Mouse (Mus musculus) heart, embryonic 15.5 days (tissue): ENCODE data around the gene Socs7. TPM values are rescaled to one million over a fixed set of nuclear protein-coding genes. Genes with fewer than 3 reads are reported as not detected.

Experiments used
- ATAC-seq: fragments of 200-750 bp; cut with Nextera tagmentation; replicated peaks from 2 replicates; pipeline ENCODE4 v1.8.0; 2017; ENCODE audit warnings: low read depth, moderate TSS enrichment; ENCODE audit not compliant: insufficient number of reproducible peaks, insufficient read depth, low FRiP score
- H3K27ac ChIP-seq: fragments of 300-500 bp; sonication (generic); 2 replicates; pipeline ENCODE4 v1.5.1; 2015; ENCODE audit warnings: mild to moderate bottlenecking, inconsistent platforms
- H3K27me3 ChIP-seq: fragments of 300-500 bp; sonication (generic); 2 replicates; pipeline ENCODE4 v1.6.1; 2015; ENCODE audit warnings: inconsistent platforms
- H3K36me3 ChIP-seq: fragments of 300-500 bp; sonication (generic); 2 replicates; pipeline ENCODE4 v1.6.1; 2015; ENCODE audit warnings: mild to moderate bottlenecking, inconsistent platforms
- H3K4me1 ChIP-seq: fragments of 300-500 bp; sonication (generic); replicated peaks from 2 replicates; pipeline ENCODE4 v1.6.1; 2015; ENCODE audit warnings: inconsistent platforms
- H3K4me2 ChIP-seq: fragments of 300-500 bp; sonication (generic); 2 replicates; pipeline ENCODE4 v1.6.1; 2015; ENCODE audit warnings: inconsistent platforms, mild to moderate bottlenecking, moderate library complexity
- H3K4me3 ChIP-seq: fragments of 300-500 bp; sonication (generic); 2 replicates; pipeline ENCODE4 v1.5.1; 2015; ENCODE audit warnings: mild to moderate bottlenecking, inconsistent platforms
- H3K9ac ChIP-seq: fragments of 300-500 bp; sonication (generic); 2 replicates; pipeline ENCODE4 v1.6.1; 2015; ENCODE audit warnings: mild to moderate bottlenecking, inconsistent platforms
- H3K9me3 ChIP-seq: fragments of 300-500 bp; sonication (generic); replicated peaks from 2 replicates; pipeline ENCODE4 v1.6.1; 2016; ENCODE audit warnings: inconsistent platforms
- WGBS: fragments of 180-500 bp; shearing (Covaris S2); methylation state at CpG from one replicate; pipeline ENCODE4 v1.1.7; 2015; ENCODE audit warnings: mixed read lengths; 5-methylcytosine and 5-hydroxymethylcytosine counted together
- polyA plus RNA-seq: library from polyadenylated mRNA; unstranded; fragments of >200 nt; fragmentation: Nextera tagmentation; extraction: Ambion mirVana; gene quantifications from 2 replicates; pipeline ENCODE4 v1.2.1, GENCODE M21; 2015

Gene Socs7
- polyA plus RNA-seq, 1 experiment from 2014 or later, result 3.0 TPM

GRCm38 (mm10) chr11:97407456-97407855 lies 45.1 kb downstream of the Socs7 start:
- ATAC-seq, result no peak
- WGBS, result 62% methylated on average over 3 of the region's 3 CpGs
- Histone ChIP-seq H3K9me3 (no peaks in the 10 kb centered on the region), H3K9ac (no peak overlapping the region), H3K4me3 (no peak overlapping the region), H3K27ac (peak overlapping the region; percentile 85; the same call in 1 of the 2 replicates), H3K4me1 (peaks cover 48% of the 10 kb centered on the region), H3K27me3 (no peaks in the 10 kb centered on the region), H3K36me3 (no peaks in the 10 kb centered on the region), H3K4me2 (no peak overlapping the region)

- 1% methylated on average over 6 of the region's 6 CpGs for WGBS
- H3K4me3 ChIP-seq, result no peak overlapping the region
- ATAC-seq, result no peak
- no peaks in the 10 kb centered on the region for H3K9me3 ChIP-seq
- H3K27ac ChIP-seq, result no peak overlapping the region
- no peaks in the 10 kb centered on the region for H3K36me3 ChIP-seq
- H3K4me1 ChIP-seq, result peaks cover 48% of the 10 kb centered on the region
- no peak overlapping the region for H3K9ac ChIP-seq
- no peak overlapping the region for H3K4me2 ChIP-seq
- H3K27me3 ChIP-seq, result no peaks in the 10 kb centered on the region
Measured at GRCm38 (mm10) chr11:97408171-97408570, 45.8 kb downstream of the Socs7 start.

DNA sequence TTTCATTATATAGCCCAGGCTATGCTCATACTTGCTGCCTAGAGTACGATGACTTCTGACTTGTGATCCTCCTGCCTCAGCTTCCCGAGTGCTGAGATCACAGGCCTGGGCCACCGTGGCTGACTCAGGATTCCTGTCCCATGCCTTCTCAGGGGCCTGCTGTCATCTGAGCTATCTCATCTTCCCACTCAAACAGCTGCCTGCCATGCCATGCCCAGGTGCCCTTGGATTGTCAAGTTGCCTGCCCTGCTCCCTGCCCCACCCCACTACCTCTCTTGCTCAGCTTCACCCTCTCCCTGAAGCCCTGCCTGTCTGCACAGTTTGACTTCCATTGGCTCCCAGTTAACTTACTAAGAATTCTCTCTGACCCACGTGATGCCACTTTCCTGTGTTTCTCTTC lies 48.6 kb downstream of the Socs7 start:
- H3K27ac ChIP-seq, result 0 out of 2 replicates have a peak overlapping the region, but pooled peaks have one; percentile 61

GRCm38 (mm10) chr11:97412117-97412516 lies 49.8 kb downstream of the Socs7 start:
- H3K27ac ChIP-seq, result peak overlapping the region; percentile 82
- H3K9ac ChIP-seq, result no peak overlapping the region
- peaks cover 28% of the 10 kb centered on the region for H3K4me1 ChIP-seq
- no peak overlapping the region for H3K4me3 ChIP-seq
- peak; percentile 20 for ATAC-seq
- no peaks in the 10 kb centered on the region for H3K36me3 ChIP-seq
- H3K9me3 ChIP-seq, result no peaks in the 10 kb centered on the region
- no peak overlapping the region for H3K4me2 ChIP-seq
- WGBS, result 26% methylated on average over 3 of the region's 3 CpGs
- H3K27me3 ChIP-seq, result no peaks in the 10 kb centered on the region

More for the DNA sequence above, 48.6 kb downstream of the Socs7 start:
- peaks cover 30% of the 10 kb centered on the region for H3K4me1 ChIP-seq
- ATAC-seq, result no peak
- no peak overlapping the region for H3K4me2 ChIP-seq
- no peaks in the 10 kb centered on the region for H3K27me3 ChIP-seq
- no peaks in the 10 kb centered on the region for H3K36me3 ChIP-seq
- WGBS, result 79% methylated on average over 4 of the region's 4 CpGs
- no peak overlapping the region for H3K4me3 ChIP-seq
- H3K9ac ChIP-seq, result no peak overlapping the region
- no peaks in the 10 kb centered on the region for H3K9me3 ChIP-seq

- no peak for ATAC-seq
- H3K9me3 ChIP-seq, result no peaks in the 10 kb centered on the region
- H3K4me3 ChIP-seq, result no peak overlapping the region
- H3K36me3 ChIP-seq, result no peaks in the 10 kb centered on the region
- no peaks in the 10 kb centered on the region for H3K27me3 ChIP-seq
- WGBS, result 49% methylated on average over 10 of the region's 10 CpGs
- peak overlapping the region; percentile 4; the same call in 1 of the 2 replicates for H3K4me2 ChIP-seq
- peak overlapping the region; percentile 82 for H3K27ac ChIP-seq
- peaks cover 28% of the 10 kb centered on the region for H3K4me1 ChIP-seq
- H3K9ac ChIP-seq, result no peak overlapping the region
Measured at GRCm38 (mm10) chr11:97412808-97413347, 50.5 kb downstream of the Socs7 start.

DNA sequence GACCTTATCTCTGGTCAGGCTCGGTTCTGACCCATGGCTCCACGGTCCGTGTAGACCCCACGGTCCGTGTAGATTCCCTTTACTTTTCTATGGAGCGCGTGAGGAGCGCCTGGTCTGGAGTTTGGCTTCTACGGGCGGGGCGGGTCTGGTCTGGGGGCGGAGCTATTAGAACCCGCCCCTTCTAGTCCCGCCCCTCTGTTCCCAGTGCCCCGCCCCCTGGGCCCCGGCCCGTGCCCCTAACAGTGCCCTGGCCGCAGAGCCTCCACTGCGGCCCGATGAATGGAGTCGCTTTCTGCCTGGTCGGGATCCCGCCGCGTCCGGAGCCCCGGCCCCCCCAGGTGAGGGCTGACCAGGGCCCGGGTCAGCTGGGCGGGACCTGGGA lies 53.0 kb downstream of the Socs7 start, which contains the start of gene Arhgap23:
Arhgap23 (plus strand) TSS at position 204 of the 382 bp plus-strand sequence.
- H3K4me1 ChIP-seq, result peaks cover 45% of the 10 kb centered on the region
- H3K27me3 ChIP-seq, result no peaks in the 10 kb centered on the region
- H3K9me3 ChIP-seq, result no peaks in the 10 kb centered on the region
- peak within 1 kb of the TSS; percentile 85 for H3K27ac ChIP-seq
- H3K36me3 ChIP-seq, result no peaks in the 10 kb centered on the region
- under 1% methylated on average over 29 of the region's 29 CpGs for WGBS
- H3K9ac ChIP-seq, result peak within 1 kb of the TSS; percentile 81
- peak; percentile 88 for ATAC-seq
- peak within 1 kb of the TSS; percentile 76 for H3K4me3 ChIP-seq
- peak within 1 kb of the TSS; percentile 84 for H3K4me2 ChIP-seq

GRCm38 (mm10) chr11:97415712-97416636 lies 53.6 kb downstream of the Socs7 start:
- peak overlapping the region; percentile 84 for H3K4me2 ChIP-seq
- ATAC-seq, result peak; percentile 50
- H3K27me3 ChIP-seq, result no peaks in the 10 kb centered on the region
- H3K9ac ChIP-seq, result peak overlapping the region; percentile 81
- no peaks in the 10 kb centered on the region for H3K9me3 ChIP-seq
- H3K27ac ChIP-seq, result peak overlapping the region; percentile 85
- peaks cover 45% of the 10 kb centered on the region for H3K4me1 ChIP-seq
- H3K4me3 ChIP-seq, result peak overlapping the region; percentile 76
- 2% methylated on average over 47 of the region's 49 CpGs for WGBS
- H3K36me3 ChIP-seq, result no peaks in the 10 kb centered on the region; the same call in 1 of the 2 replicates

- Histone ChIP-seq H3K36me3 (no peaks in the 10 kb centered on the region; the same call in 1 of the 2 replicates), H3K9ac (no peak overlapping the region), H3K4me3 (peak overlapping the region; percentile 76), H3K27ac (peak overlapping the region; percentile 85), H3K4me2 (peak overlapping the region; percentile 84), H3K9me3 (no peaks in the 10 kb centered on the region), H3K4me1 (peaks cover 45% of the 10 kb centered on the region), H3K27me3 (no peaks in the 10 kb centered on the region)
- ATAC-seq, result no peak
- WGBS, result 15% methylated on average over 5 of the region's 5 CpGs
Measured at GRCm38 (mm10) chr11:97416637-97417035, 54.3 kb downstream of the Socs7 start.

DNA sequence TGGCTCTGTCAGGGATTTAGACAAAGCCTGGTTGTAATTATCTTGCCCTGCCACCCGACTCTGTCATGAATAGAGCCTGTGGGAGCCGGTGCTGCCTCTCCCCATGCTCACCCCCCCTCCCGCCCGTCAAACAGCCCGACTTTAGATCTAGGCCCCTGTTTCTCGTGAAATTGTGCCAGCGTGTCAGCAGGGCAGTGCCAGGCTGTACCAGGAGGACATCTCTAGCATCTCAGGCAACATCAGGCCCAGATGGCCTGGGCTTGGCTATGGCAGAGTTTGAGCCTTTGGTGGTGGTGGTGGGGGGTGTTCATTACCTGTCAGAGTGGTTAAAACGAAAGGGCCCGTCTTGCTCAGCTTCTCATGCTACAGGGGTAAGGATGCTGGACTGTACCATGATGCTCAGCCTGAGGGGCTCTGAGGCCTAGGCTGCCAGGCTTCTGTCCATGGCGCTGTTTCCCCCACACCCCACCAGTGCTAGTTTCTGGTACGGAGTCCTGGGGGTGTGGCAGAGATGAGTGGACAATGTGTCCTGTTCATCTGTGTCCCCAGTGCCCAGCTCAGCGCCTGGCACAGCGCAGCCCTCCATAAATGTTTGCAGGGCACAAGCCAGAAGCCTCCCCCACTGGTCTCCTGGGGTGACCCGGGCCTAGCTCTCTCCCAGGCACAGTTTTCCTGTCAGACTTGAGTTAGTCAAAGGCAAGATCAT lies 56.6 kb downstream of the Socs7 start:
- no peaks in the 10 kb centered on the region for H3K9me3 ChIP-seq
- 73% methylated on average over 14 of the region's 14 CpGs for WGBS
- peak overlapping the region; percentile 56; the same call in 1 of the 2 replicates for H3K27ac ChIP-seq
- H3K27me3 ChIP-seq, result no peaks in the 10 kb centered on the region
- no peak for ATAC-seq
- peaks cover 63% of the 10 kb centered on the region for H3K4me1 ChIP-seq
- H3K36me3 ChIP-seq, result no peaks in the 10 kb centered on the region; the same call in 1 of the 2 replicates
- H3K4me2 ChIP-seq, result no peak overlapping the region
- H3K4me3 ChIP-seq, result no peak overlapping the region
- H3K9ac ChIP-seq, result no peak overlapping the region

- Histone ChIP-seq H3K4me1 (peaks cover 69% of the 10 kb centered on the region), H3K4me2 (no peak overlapping the region), H3K9ac (no peak overlapping the region), H3K36me3 (no peaks in the 10 kb centered on the region; the same call in 1 of the 2 replicates), H3K27me3 (no peaks in the 10 kb centered on the region), H3K27ac (peak overlapping the region; percentile 56), H3K9me3 (no peaks in the 10 kb centered on the region), H3K4me3 (no peak overlapping the region)
- 41% methylated on average over 5 of the region's 5 CpGs for WGBS
- ATAC-seq, result no peak
Measured at GRCm38 (mm10) chr11:97419540-97419900, 57.2 kb downstream of the Socs7 start.

DNA sequence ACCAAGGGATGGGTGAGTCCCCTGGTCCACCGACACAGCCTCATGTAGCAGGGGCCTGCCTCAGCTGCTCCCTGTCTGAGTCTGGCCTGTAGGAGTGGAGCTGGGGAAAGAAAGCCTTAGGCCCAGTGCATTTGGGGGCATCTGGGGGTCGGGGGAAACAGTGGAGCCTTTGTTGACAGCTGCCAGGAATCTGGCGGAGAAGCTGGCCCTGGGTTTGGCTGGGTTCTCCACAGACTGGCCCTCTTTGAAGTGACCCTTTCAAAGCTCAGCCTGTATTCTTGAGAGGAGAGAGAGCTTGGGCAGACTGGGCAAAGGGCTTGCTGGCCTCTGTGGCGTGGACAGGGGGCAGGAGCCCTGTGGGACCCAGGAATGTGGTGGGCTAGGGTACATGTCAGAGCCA lies 60.2 kb downstream of the Socs7 start:
- 59% methylated on average over 4 of the region's 4 CpGs for WGBS
- no peaks in the 10 kb centered on the region for H3K27me3 ChIP-seq
- no peak overlapping the region for H3K4me3 ChIP-seq
- H3K27ac ChIP-seq, result no peak overlapping the region; the same call in 1 of the 2 replicates
- peaks cover 60% of the 10 kb centered on the region for H3K4me1 ChIP-seq
- no peak overlapping the region for H3K4me2 ChIP-seq
- ATAC-seq, result 0 out of 2 replicates have a peak, but pooled peaks have one; percentile 25
- no peaks in the 10 kb centered on the region for H3K9me3 ChIP-seq
- H3K36me3 ChIP-seq, result no peaks in the 10 kb centered on the region; the same call in 1 of the 2 replicates
- H3K9ac ChIP-seq, result no peak overlapping the region
